Mouse (Mus musculus): ENCODE measurements around the gene Krtap20-2. TPM values are rescaled to one million over a fixed set of nuclear protein-coding genes. Genes with fewer than 3 reads are reported as not detected.

Krtap20-2 gene
- not detected for polyA plus RNA-seq (2017; shearing (Covaris generic))

GRCm38 (mm10) chr16:89205561-89205960, at the start of gene Krtap20-2:
TSS of gene Krtap20-2 (plus strand) at chr16:89205861.

GRCm38 (mm10) chr16:89157652-89158051, 48.0 kb upstream of the Krtap20-2 start, which contains the start of gene Gm9789:
TSS of gene Gm9789 (plus strand) at chr16:89157952.

GRCm38 (mm10) chr16:89169190-89169589, 36.5 kb upstream of the Krtap20-2 start, which contains the start of gene Gm7735:
TSS of gene Gm7735 (plus strand) at chr16:89169490.

GRCm38 (mm10) chr16:89174435-89174834, 31.2 kb upstream of the Krtap20-2 start, which contains the start of gene 1110057P08Rik:
TSS of gene 1110057P08Rik (plus strand) at chr16:89174735.

Other genes starting within 250 kb of the Krtap20-2 start
- gene Krtap16-3, start 243.0 kb upstream of the Krtap20-2 start, polyA plus RNA-seq (2017; shearing (Covaris generic)) = not detected
- not detected for gene Krtap22-2, start 195.1 kb upstream of the Krtap20-2 start, polyA plus RNA-seq (2017; shearing (Covaris generic))
- not detected for gene Gm10229, start 190.6 kb upstream of the Krtap20-2 start, polyA plus RNA-seq (2017; shearing (Covaris generic))
- not detected for gene Krtap6-1, start 174.2 kb upstream of the Krtap20-2 start, polyA plus RNA-seq (2017; shearing (Covaris generic))
- not detected for gene Gm10228, start 164.4 kb upstream of the Krtap20-2 start, polyA plus RNA-seq (2017; shearing (Covaris generic))
- not detected for gene Krtap6-5, start 158.0 kb upstream of the Krtap20-2 start, polyA plus RNA-seq (2017; shearing (Covaris generic))
- not detected for gene 1110025L11Rik, start 141.9 kb upstream of the Krtap20-2 start, polyA plus RNA-seq (2017; shearing (Covaris generic))
- gene Krtap6-3, start 121.8 kb upstream of the Krtap20-2 start, polyA plus RNA-seq (2017; shearing (Covaris generic)) = not detected
- gene Gm6358, start 65.0 kb upstream of the Krtap20-2 start, polyA plus RNA-seq (2017; shearing (Covaris generic)) = not detected
- gene Gm10061, start 54.8 kb upstream of the Krtap20-2 start, polyA plus RNA-seq (2017; shearing (Covaris generic)) = not detected
- gene Gm9789, start 47.9 kb upstream of the Krtap20-2 start, polyA plus RNA-seq (2017; shearing (Covaris generic)) = not detected
- gene Gm7735, start 36.4 kb upstream of the Krtap20-2 start, polyA plus RNA-seq (2017; shearing (Covaris generic)) = not detected
- not detected for gene 1110057P08Rik, start 31.1 kb upstream of the Krtap20-2 start, polyA plus RNA-seq (2017; shearing (Covaris generic))
- gene Krtap21-1, start 198.0 kb downstream of the Krtap20-2 start, polyA plus RNA-seq (2017; shearing (Covaris generic)) = not detected
- gene Krtap6-2, start 214.2 kb downstream of the Krtap20-2 start, polyA plus RNA-seq (2017; shearing (Covaris generic)) = not detected

All from inflammation-experienced regulatory T-cells, adult 16 weeks (primary cell).